Mouse (Mus musculus) lung, embryonic 14.5 days (tissue): Measurements from ENCODE around the gene Slc25a38. TPM values are rescaled to one million over a fixed set of nuclear protein-coding genes. Genes with fewer than 3 reads are reported as not detected.
"Not testable (repeated sequence)": the region's sequence is repeated elsewhere in the genome, so short reads cannot be mapped to it uniquely, and the experiment has no call there.

Experiments used
- ATAC-seq: fragments of 200-750 bp; cut with Nextera tagmentation; 2 replicates; pipeline ENCODE4 v1.8.0; 2017; ENCODE audit warnings: mild to moderate bottlenecking, moderate TSS enrichment, moderate library complexity; ENCODE audit not compliant: insufficient read depth
- DNase-seq: peaks from one replicate; pipeline ENCODE4 v3.0.0-alpha.2; 2015
- H3K27ac ChIP-seq: fragments of 300-500 bp; sonication (generic); 2 replicates; pipeline ENCODE4 v1.5.1; 2014; ENCODE audit warnings: low read depth, mild to moderate bottlenecking, moderate library complexity
- H3K27me3 ChIP-seq: fragments of 300-500 bp; sonication (generic); 2 replicates; pipeline ENCODE4 v1.6.1; 2014; ENCODE audit warnings: low read length, control low read depth; ENCODE audit not compliant: insufficient read depth
- H3K36me3 ChIP-seq: fragments of 300-500 bp; sonication (generic); 2 replicates; pipeline ENCODE4 v1.6.1; 2014; ENCODE audit warnings: control low read depth; ENCODE audit not compliant: insufficient read depth
- H3K4me1 ChIP-seq: fragments of 300-500 bp; sonication (generic); 2 replicates; pipeline ENCODE4 v1.6.1; 2014; ENCODE audit warnings: antibody characterized with exemption, control low read depth; ENCODE audit not compliant: insufficient read depth
- H3K4me2 ChIP-seq: fragments of 300-500 bp; sonication (generic); 2 replicates; pipeline ENCODE4 v1.6.1; 2014; ENCODE audit warnings: mild to moderate bottlenecking
- H3K4me3 ChIP-seq: fragments of 300-500 bp; sonication (generic); 2 replicates; pipeline ENCODE4 v1.5.1; 2014; ENCODE audit warnings: low read depth, low read length
- H3K9ac ChIP-seq: fragments of 300-500 bp; sonication (generic); 2 replicates; pipeline ENCODE4 v1.6.1; 2014
- H3K9me3 ChIP-seq: fragments of 300-500 bp; sonication (generic); 2 replicates; pipeline ENCODE4 v1.6.1; 2016; ENCODE audit warnings: low read depth, low read length, control low read depth
- CTCF ChIP-seq: IDR thresholded peaks from 2 replicates; pipeline ENCODE4 v1.5.1; 2016; ENCODE audit warnings: antibody characterized with exemption, low read depth
- WGBS: fragments of 180-500 bp; shearing (Covaris S2); extraction: QIAGEN DNeasy Blood & Tissue Kit; methylation state at CpG from one replicate; pipeline ENCODE4 v1.1.7; 2014; 5-methylcytosine and 5-hydroxymethylcytosine counted together
- polyA plus RNA-seq: library from polyadenylated mRNA; unstranded; fragments of >200 nt; fragmentation: Nextera tagmentation; extraction: Ambion mirVana; gene quantifications from 2 replicates; pipeline ENCODE4 v1.2.1, GENCODE M21; 2014

The Slc25a38 gene
- polyA plus RNA-seq, 1 experiment from 2014 or later = 31.4 TPM

GRCm38 (mm10) chr9:120098682-120099081 is 11.5 kb upstream of the Slc25a38 start:
- no peak overlapping the region for H3K4me3 ChIP-seq
- no peak overlapping the region for H3K9ac ChIP-seq
- H3K9me3 ChIP-seq = no peaks in the 10 kb centered on the region; the same call in 1 of the 2 replicates
- no peak overlapping the region for H3K4me2 ChIP-seq
- no peaks in the 10 kb centered on the region for H3K4me1 ChIP-seq
- TF ChIP-seq CTCF = peak; percentile 86
- ATAC-seq (peak; percentile 47; the same call in 1 of the 2 replicates), DNase-seq (peak; percentile 89)
- no peak overlapping the region for H3K27ac ChIP-seq
- no peaks in the 10 kb centered on the region for H3K36me3 ChIP-seq
- 18% methylated on average over 7 of the region's 7 CpGs for WGBS
- H3K27me3 ChIP-seq = no peaks in the 10 kb centered on the region

- no peak for TF ChIP-seq CTCF
- 85% methylated on average over 8 of the region's 8 CpGs for WGBS
- H3K4me3 ChIP-seq = no peak overlapping the region
- no peaks in the 10 kb centered on the region for H3K4me1 ChIP-seq
- H3K36me3 ChIP-seq = no peaks in the 10 kb centered on the region
- ATAC-seq (no peak), DNase-seq (no peak)
- H3K27me3 ChIP-seq = no peaks in the 10 kb centered on the region
- H3K9ac ChIP-seq = no peak overlapping the region
- H3K27ac ChIP-seq = no peak overlapping the region
- no peak overlapping the region for H3K4me2 ChIP-seq
- H3K9me3 ChIP-seq = peaks cover 3% of the 10 kb centered on the region; the same call in 1 of the 2 replicates
These were observed 10.9 kb upstream of the Slc25a38 start for GRCm38 (mm10) chr9:120099304-120099703.

- Histone ChIP-seq H3K9ac (no peak overlapping the region), H3K4me3 (no peak overlapping the region), H3K27ac (no peak overlapping the region), H3K9me3 (peaks cover 3% of the 10 kb centered on the region; the same call in 1 of the 2 replicates), H3K27me3 (no peaks in the 10 kb centered on the region), H3K4me2 (no peak overlapping the region), H3K4me1 (no peaks in the 10 kb centered on the region), H3K36me3 (no peaks in the 10 kb centered on the region)
- no peak for TF ChIP-seq CTCF
- 92% methylated on average over 2 of the region's 2 CpGs for WGBS
- DNase-seq = no peak
- ATAC-seq = no peak
These were observed 9.0 kb upstream of the Slc25a38 start for GRCm38 (mm10) chr9:120101165-120101564.

- H3K27me3 ChIP-seq, DNase-seq, H3K27ac ChIP-seq: not testable (repeated sequence)
These were observed 1.2 kb upstream of the Slc25a38 start for GRCm38 (mm10) chr9:120108953-120109352.

GRCm38 (mm10) chr9:120111156-120111945 is 1.2 kb downstream of the Slc25a38 start:
- TF ChIP-seq CTCF = no peak
- Histone ChIP-seq H3K4me3 (peak overlapping the region; percentile 83), H3K4me1 (0 out of 2 replicates have a peak, but pooled peaks cover 2% of the 10 kb centered on the region), H3K36me3 (no peaks in the 10 kb centered on the region), H3K9ac (peak overlapping the region; percentile 71), H3K9me3 (no peaks in the 10 kb centered on the region), H3K4me2 (peak overlapping the region; percentile 67), H3K27ac (peak overlapping the region; percentile 96), H3K27me3 (no peaks in the 10 kb centered on the region)
- DNase-seq (no peak), ATAC-seq (no peak)
- WGBS = 72% methylated on average over 15 of the region's 15 CpGs

More at GRCm38 (mm10) chr9:120108953-120109352, 1.2 kb upstream of the Slc25a38 start:
- not testable (repeated sequence) for H3K4me3 ChIP-seq, H3K9me3 ChIP-seq, H3K4me2 ChIP-seq, H3K4me1 ChIP-seq, H3K36me3 ChIP-seq, ATAC-seq, H3K9ac ChIP-seq
- 93% methylated on average over 12 of the region's 12 CpGs for WGBS

- DNase-seq (no peak), ATAC-seq (no peak)
- H3K27me3 ChIP-seq = no peaks in the 10 kb centered on the region
- H3K4me2 ChIP-seq = no peak overlapping the region
- no peak overlapping the region for H3K27ac ChIP-seq
- no peak overlapping the region for H3K4me3 ChIP-seq
- H3K4me1 ChIP-seq = 0 out of 2 replicates have a peak, but pooled peaks cover 2% of the 10 kb centered on the region
- peaks cover 4% of the 10 kb centered on the region for H3K36me3 ChIP-seq
- no peak overlapping the region for H3K9ac ChIP-seq
- WGBS = 87% methylated on average over 6 of the region's 6 CpGs
- H3K9me3 ChIP-seq = no peaks in the 10 kb centered on the region
- no peak for TF ChIP-seq CTCF
These were observed 2.3 kb downstream of the Slc25a38 start for GRCm38 (mm10) chr9:120112472-120112871.

GRCm38 (mm10) chr9:120113456-120113855 is 3.3 kb downstream of the Slc25a38 start:
- DNase-seq = no peak
- Histone ChIP-seq H3K4me3 (no peak overlapping the region), H3K27me3 (no peaks in the 10 kb centered on the region), H3K36me3 (peaks cover 14% of the 10 kb centered on the region), H3K9me3 (no peaks in the 10 kb centered on the region), H3K9ac (no peak overlapping the region), H3K4me2 (no peak overlapping the region), H3K27ac (no peak overlapping the region), H3K4me1 (0 out of 2 replicates have a peak, but pooled peaks cover 2% of the 10 kb centered on the region)
- 89% methylated on average over 7 of the region's 7 CpGs for WGBS
- ATAC-seq = no peak
- TF ChIP-seq CTCF = no peak
